In the genomic region with DNA sequence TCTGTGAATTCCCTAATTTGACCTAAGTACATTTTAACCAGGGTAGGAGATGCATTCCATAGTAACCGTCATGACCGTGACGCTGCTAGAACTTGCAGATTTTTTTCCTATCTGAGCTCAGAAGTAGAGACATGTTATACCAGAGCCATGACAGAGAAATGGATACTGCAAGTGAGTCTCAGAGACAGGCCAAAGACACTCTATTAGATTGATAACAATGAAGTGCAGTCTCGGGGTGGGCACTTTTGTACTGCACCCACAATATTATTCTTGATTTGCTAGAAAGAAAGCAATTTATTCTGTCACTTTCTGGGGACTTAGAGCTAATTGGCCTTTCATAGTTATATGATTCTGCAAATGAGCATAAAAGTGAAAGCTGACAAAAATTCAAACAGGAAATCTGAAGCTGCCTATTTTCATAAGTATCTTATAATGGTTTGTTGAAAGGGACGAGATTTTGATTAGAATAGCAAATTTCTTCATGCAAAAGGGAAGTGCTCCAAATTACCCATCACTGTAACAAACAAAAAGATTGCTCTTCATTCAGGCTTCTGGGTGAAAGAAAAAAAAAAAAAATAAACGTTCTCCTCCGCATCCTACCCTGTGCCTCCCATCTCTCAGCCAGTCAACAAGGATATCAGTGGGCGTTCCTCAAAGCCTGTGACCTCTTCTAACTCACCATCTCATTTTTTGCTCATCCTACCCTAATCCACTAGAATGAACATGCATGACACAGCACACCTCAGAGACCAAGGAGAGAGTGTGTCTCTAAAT, we compare ENCODE assay signal across 10 mouse cellular contexts.
"Had no signal": no experiment of that assay in that cellular context is flagged by ENCODE, and none has a peak within 500 bp of the region (broad histone marks: within the 10 kb centered on the region; RNA-seq: fewer than 3 reads in every experiment).

No protein-coding gene starts in this region.

- H3K4me1 ChIP-seq: limb, embryonic 15.5 days; liver, embryonic 13.5 days; neural tube, embryonic 15.5 days had no signal

- H3K36me3 ChIP-seq: limb, embryonic 15.5 days; liver, embryonic 13.5 days; midbrain, embryonic 13.5 days; neural tube, embryonic 15.5 days had no signal

- H3K9ac ChIP-seq: limb, embryonic 15.5 days; liver, embryonic 13.5 days; midbrain, embryonic 13.5 days; neural tube, embryonic 15.5 days had no signal

- DNase-seq: kidney, postnatal 25 days; liver, embryonic 13.5 days; lung, adult 18-20 months; right cerebral cortex, adult 18-20 months; right cerebral cortex, postnatal 25 days; thymus, postnatal 36 days had no signal

- H3K9me3 ChIP-seq: limb, embryonic 15.5 days; liver, embryonic 13.5 days; midbrain, embryonic 13.5 days; neural tube, embryonic 15.5 days had no signal

- H3K4me3 ChIP-seq: limb, embryonic 15.5 days; liver, embryonic 13.5 days; midbrain, embryonic 13.5 days; myocyte; neural tube, embryonic 15.5 days had no signal

- H3K4me2 ChIP-seq: limb, embryonic 15.5 days; liver, embryonic 13.5 days; midbrain, embryonic 13.5 days; neural tube, embryonic 15.5 days had no signal

- H3K27me3 ChIP-seq: limb, embryonic 15.5 days; liver, embryonic 13.5 days; neural tube, embryonic 15.5 days had no signal

- H3K27ac ChIP-seq: limb, embryonic 15.5 days; liver, embryonic 13.5 days; midbrain, embryonic 13.5 days; neural tube, embryonic 15.5 days had no signal
